Mouse (Mus musculus): Measurements from ENCODE around the gene Tor1aip1. TPM values are rescaled to one million over a fixed set of nuclear protein-coding genes. Genes with fewer than 3 reads are reported as not detected.
A peak's percentile ranks its signal among the peaks of the same experiment; 100 is the strongest.

Gene Tor1aip1
- polyA plus RNA-seq, 1 experiment from 2014 or later: 34.7 TPM

- Histone ChIP-seq H3K36me3 (ENCODE audit: control insufficient read depth, insufficient read depth) (peaks cover 8% of the 10 kb centered on the region), H3K27ac (ENCODE audit: low read depth, low read length) (peak overlapping the region; percentile 78), H3K9ac (ENCODE audit: low read depth, low read length) (no peak overlapping the region), H3K4me3 (ENCODE audit: low read depth, low read length) (peak overlapping the region; percentile 88), H3K9me3 (ENCODE audit: control insufficient read depth) (no peaks in the 10 kb centered on the region), H3K27me3 (replicated peaks; ENCODE audit: control insufficient read depth, insufficient read depth, low read length) (no peaks in the 10 kb centered on the region), H3K4me1 (replicated peaks; ENCODE audit: control insufficient read depth, insufficient read depth, low read length) (no peaks in the 10 kb centered on the region), H3K4me2 (replicated peaks; ENCODE audit: low read depth) (peak overlapping the region; percentile 62)
- ATAC-seq: no peak
- TF ChIP-seq CTCF (IDR thresholded peaks at IDR 0.05; ENCODE audit: low read depth): no peak
- WGBS: 8% methylated on average over 5 of the region's 5 CpGs
These were observed 884 bp upstream of the Tor1aip1 start for GRCm38 (mm10) chr1:156037144-156037583.

GRCm38 (mm10) chr1:156035269-156035929 is 881 bp downstream of the Tor1aip1 start, which contains the start of gene Tor1aip2:
Gene Tor1aip2 (plus strand): TSS chr1:156035403.
- ATAC-seq: peak; percentile 79
- peak within 1 kb of the TSS; percentile 98 for H3K27ac ChIP-seq (ENCODE audit: low read depth, low read length)
- H3K9ac ChIP-seq (ENCODE audit: low read depth, low read length): peak within 1 kb of the TSS; percentile 93
- peak within 1 kb of the TSS; percentile 62 for H3K4me2 ChIP-seq (replicated peaks; ENCODE audit: low read depth)
- TF ChIP-seq CTCF (IDR thresholded peaks at IDR 0.05; ENCODE audit: low read depth): no peak
- peaks cover 20% of the 10 kb centered on the region for H3K36me3 ChIP-seq (ENCODE audit: control insufficient read depth, insufficient read depth)
- no peaks in the 10 kb centered on the region for H3K4me1 ChIP-seq (replicated peaks; ENCODE audit: control insufficient read depth, insufficient read depth, low read length)
- H3K27me3 ChIP-seq (replicated peaks; ENCODE audit: control insufficient read depth, insufficient read depth, low read length): no peaks in the 10 kb centered on the region
- no peaks in the 10 kb centered on the region for H3K9me3 ChIP-seq (ENCODE audit: control insufficient read depth)
- 0% methylated on average over 54 of the region's 59 CpGs for WGBS
- peak within 1 kb of the TSS; percentile 88 for H3K4me3 ChIP-seq (ENCODE audit: low read depth, low read length)

- Histone ChIP-seq H3K4me3 (ENCODE audit: low read depth, low read length) (peak overlapping the region; percentile 88), H3K9me3 (ENCODE audit: control insufficient read depth) (no peaks in the 10 kb centered on the region), H3K4me2 (replicated peaks; ENCODE audit: low read depth) (peak overlapping the region; percentile 62), H3K27ac (ENCODE audit: low read depth, low read length) (no peak overlapping the region), H3K27me3 (replicated peaks; ENCODE audit: control insufficient read depth, insufficient read depth, low read length) (no peaks in the 10 kb centered on the region), H3K4me1 (replicated peaks; ENCODE audit: control insufficient read depth, insufficient read depth, low read length) (no peaks in the 10 kb centered on the region), H3K9ac (ENCODE audit: low read depth, low read length) (peak overlapping the region; percentile 93; the same call in 1 of the 2 replicates), H3K36me3 (ENCODE audit: control insufficient read depth, insufficient read depth) (peaks cover 26% of the 10 kb centered on the region)
- WGBS: 20% methylated on average over 1 of the region's 1 CpGs
- no peak for TF ChIP-seq CTCF (IDR thresholded peaks at IDR 0.05; ENCODE audit: low read depth)
- ATAC-seq: no peak
These were observed 1.6 kb downstream of the Tor1aip1 start for GRCm38 (mm10) chr1:156034661-156035060.

GRCm38 (mm10) chr1:156033921-156034320 is 2.4 kb downstream of the Tor1aip1 start:
- Histone ChIP-seq H3K4me3 (ENCODE audit: low read depth, low read length) (no peak overlapping the region), H3K27ac (ENCODE audit: low read depth, low read length) (no peak overlapping the region), H3K4me2 (replicated peaks; ENCODE audit: low read depth) (no peak overlapping the region), H3K4me1 (replicated peaks; ENCODE audit: control insufficient read depth, insufficient read depth, low read length) (no peaks in the 10 kb centered on the region), H3K9me3 (ENCODE audit: control insufficient read depth) (no peaks in the 10 kb centered on the region), H3K9ac (ENCODE audit: low read depth, low read length) (no peak overlapping the region), H3K27me3 (replicated peaks; ENCODE audit: control insufficient read depth, insufficient read depth, low read length) (no peaks in the 10 kb centered on the region), H3K36me3 (ENCODE audit: control insufficient read depth, insufficient read depth) (peaks cover 32% of the 10 kb centered on the region)
- no peak for TF ChIP-seq CTCF (IDR thresholded peaks at IDR 0.05; ENCODE audit: low read depth)
- 92% methylated on average over 7 of the region's 7 CpGs for WGBS
- no peak for ATAC-seq

- no peaks in the 10 kb centered on the region for H3K27me3 ChIP-seq (replicated peaks; ENCODE audit: control insufficient read depth, insufficient read depth, low read length)
- TF ChIP-seq CTCF (IDR thresholded peaks at IDR 0.05; ENCODE audit: low read depth): no peak
- H3K9ac ChIP-seq (ENCODE audit: low read depth, low read length): no peak overlapping the region
- H3K9me3 ChIP-seq (ENCODE audit: control insufficient read depth): no peaks in the 10 kb centered on the region
- no peak for ATAC-seq
- H3K4me1 ChIP-seq (replicated peaks; ENCODE audit: control insufficient read depth, insufficient read depth, low read length): no peaks in the 10 kb centered on the region
- no peak overlapping the region for H3K27ac ChIP-seq (ENCODE audit: low read depth, low read length)
- no peak overlapping the region for H3K4me2 ChIP-seq (replicated peaks; ENCODE audit: low read depth)
- 85% methylated on average over 4 of the region's 4 CpGs for WGBS
- H3K4me3 ChIP-seq (ENCODE audit: low read depth, low read length): no peak overlapping the region
- H3K36me3 ChIP-seq (ENCODE audit: control insufficient read depth, insufficient read depth): peaks cover 46% of the 10 kb centered on the region
These were observed 7.8 kb downstream of the Tor1aip1 start for GRCm38 (mm10) chr1:156028340-156028975.

- WGBS: 88% methylated on average over 3 of the region's 3 CpGs
- H3K36me3 ChIP-seq (ENCODE audit: control insufficient read depth, insufficient read depth): peaks cover 42% of the 10 kb centered on the region
These were observed 8.4 kb downstream of the Tor1aip1 start for GRCm38 (mm10) chr1:156027849-156028248.

More at GRCm38 (mm10) chr1:156027849-156028248, 8.4 kb downstream of the Tor1aip1 start:
- Histone ChIP-seq H3K27ac (ENCODE audit: low read depth, low read length) (no peak overlapping the region), H3K4me1 (replicated peaks; ENCODE audit: control insufficient read depth, insufficient read depth, low read length) (no peaks in the 10 kb centered on the region), H3K4me3 (ENCODE audit: low read depth, low read length) (no peak overlapping the region), H3K9ac (ENCODE audit: low read depth, low read length) (no peak overlapping the region), H3K4me2 (replicated peaks; ENCODE audit: low read depth) (no peak overlapping the region), H3K27me3 (replicated peaks; ENCODE audit: control insufficient read depth, insufficient read depth, low read length) (no peaks in the 10 kb centered on the region), H3K9me3 (ENCODE audit: control insufficient read depth) (no peaks in the 10 kb centered on the region)
- no peak for TF ChIP-seq CTCF (IDR thresholded peaks at IDR 0.05; ENCODE audit: low read depth)
- no peak for ATAC-seq
